Mouse (Mus musculus): ENCODE results near the gene Lmod3. TPM values are rescaled to one million over a fixed set of nuclear protein-coding genes. Genes with fewer than 3 reads are reported as not detected.

Gene Lmod3
- polyA plus RNA-seq, 2 experiments = 11.9 to 12.2 TPM

DNA sequence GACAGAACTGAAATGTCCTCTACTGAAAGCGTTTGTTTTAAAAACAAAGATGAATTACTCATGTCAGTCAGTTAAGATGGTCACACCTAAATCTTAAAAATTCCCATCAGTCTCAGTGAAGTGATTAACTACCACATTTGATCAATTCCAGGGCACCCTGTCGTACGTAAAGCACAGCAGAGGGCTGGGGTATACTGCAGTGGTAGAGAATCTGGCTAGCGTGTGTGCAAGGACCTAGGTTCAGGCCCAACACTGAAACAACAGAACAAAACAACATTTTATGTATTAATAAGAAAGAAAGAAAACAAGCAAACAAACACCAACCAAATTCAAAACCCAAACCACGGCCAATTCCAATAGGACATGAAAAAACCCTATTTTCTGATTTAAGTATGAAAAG is 33.8 kb upstream of the Lmod3 start:
- Histone ChIP-seq H3K4me3 (replicated peaks; ENCODE audit: low read length) (no peak overlapping the region), H3K9me3 (ENCODE audit: control insufficient read depth, low read length) (no peaks in the 10 kb centered on the region), H3K36me3 (ENCODE audit: control insufficient read depth, insufficient read depth, low read length) (no peaks in the 10 kb centered on the region), H3K27me3 (ENCODE audit: control insufficient read depth, insufficient read depth, low read length) (no peaks in the 10 kb centered on the region), H3K9ac (ENCODE audit: low read depth, low read length, severe bottlenecking) (no peak overlapping the region), H3K4me2 (replicated peaks; ENCODE audit: low read depth, low read length, severe bottlenecking) (no peak overlapping the region), H3K4me1 (ENCODE audit: control insufficient read depth, insufficient read depth, low read length) (peaks cover 5% of the 10 kb centered on the region), H3K27ac (replicated peaks; ENCODE audit: low read depth, low read length) (no peak overlapping the region)
- no peak for ATAC-seq (ENCODE audit: low FRiP score, low read depth)
- no peak for DNase-seq (ENCODE audit: low spot score)
- WGBS = 85% methylated on average over 5 of the region's 5 CpGs
- no peak for TF ChIP-seq POLR2A (IDR thresholded peaks at IDR 0.05; ENCODE audit: borderline replicate concordance, extremely low read depth, insufficient read depth, insufficient read length)

DNA sequence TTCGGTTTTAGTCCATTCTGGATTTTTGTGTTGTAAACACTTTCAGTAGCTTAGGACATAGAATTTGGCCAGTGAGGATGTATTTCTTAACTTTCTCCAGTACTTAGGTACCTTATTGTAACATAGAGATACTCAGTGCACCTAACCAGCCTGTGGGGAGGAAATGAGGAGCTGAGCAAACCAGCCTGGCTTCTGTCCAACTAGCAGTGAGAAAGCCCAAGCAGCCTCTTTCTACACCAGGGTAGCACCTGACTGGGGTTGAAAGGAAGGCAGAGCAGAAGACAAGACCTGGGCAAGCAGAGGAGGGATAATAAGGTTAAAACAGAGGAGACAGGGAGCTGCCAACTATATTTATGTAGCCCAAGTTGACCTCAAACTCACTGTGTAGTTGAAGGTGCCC is 31.1 kb upstream of the Lmod3 start:
- no peaks in the 10 kb centered on the region for H3K27me3 ChIP-seq (ENCODE audit: control insufficient read depth, insufficient read depth, low read length)

DNA sequence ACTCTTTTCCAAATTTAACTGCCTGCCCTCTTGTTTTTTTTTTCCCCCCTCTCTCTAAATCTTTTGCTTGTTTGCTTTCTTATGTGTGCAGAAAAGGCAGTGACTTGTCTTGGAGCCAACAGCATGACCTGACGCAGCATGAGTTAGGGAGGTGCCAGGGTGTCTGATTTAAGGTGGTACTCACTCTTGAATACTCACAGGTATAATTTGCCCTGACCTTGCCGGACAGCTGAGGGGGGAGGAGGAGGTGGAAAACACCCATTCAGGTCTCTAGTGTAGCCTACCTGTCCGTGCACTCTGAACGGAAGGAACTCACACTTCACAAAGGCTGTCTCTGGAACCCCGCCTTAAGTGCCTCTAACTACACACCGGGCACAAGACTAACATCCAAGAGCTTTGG is 26.3 kb upstream of the Lmod3 start:
- no peak overlapping the region for H3K27ac ChIP-seq (replicated peaks; ENCODE audit: low read depth, low read length)

More for the DNA sequence above, 31.1 kb upstream of the Lmod3 start:
- Histone ChIP-seq H3K4me2 (replicated peaks; ENCODE audit: low read depth, low read length, severe bottlenecking) (no peak overlapping the region), H3K4me1 (ENCODE audit: control insufficient read depth, insufficient read depth, low read length) (no peaks in the 10 kb centered on the region), H3K36me3 (ENCODE audit: control insufficient read depth, insufficient read depth, low read length) (no peaks in the 10 kb centered on the region), H3K27ac (replicated peaks; ENCODE audit: low read depth, low read length) (no peak overlapping the region), H3K9me3 (ENCODE audit: control insufficient read depth, low read length) (no peaks in the 10 kb centered on the region), H3K9ac (ENCODE audit: low read depth, low read length, severe bottlenecking) (no peak overlapping the region), H3K4me3 (replicated peaks; ENCODE audit: low read length) (no peak overlapping the region)
- 95% methylated on average over 1 of the region's 1 CpGs for WGBS
- DNase-seq (ENCODE audit: low spot score) = no peak
- no peak for ATAC-seq (ENCODE audit: low FRiP score, low read depth)
- TF ChIP-seq POLR2A (IDR thresholded peaks at IDR 0.05; ENCODE audit: borderline replicate concordance, extremely low read depth, insufficient read depth, insufficient read length) = no peak

DNA sequence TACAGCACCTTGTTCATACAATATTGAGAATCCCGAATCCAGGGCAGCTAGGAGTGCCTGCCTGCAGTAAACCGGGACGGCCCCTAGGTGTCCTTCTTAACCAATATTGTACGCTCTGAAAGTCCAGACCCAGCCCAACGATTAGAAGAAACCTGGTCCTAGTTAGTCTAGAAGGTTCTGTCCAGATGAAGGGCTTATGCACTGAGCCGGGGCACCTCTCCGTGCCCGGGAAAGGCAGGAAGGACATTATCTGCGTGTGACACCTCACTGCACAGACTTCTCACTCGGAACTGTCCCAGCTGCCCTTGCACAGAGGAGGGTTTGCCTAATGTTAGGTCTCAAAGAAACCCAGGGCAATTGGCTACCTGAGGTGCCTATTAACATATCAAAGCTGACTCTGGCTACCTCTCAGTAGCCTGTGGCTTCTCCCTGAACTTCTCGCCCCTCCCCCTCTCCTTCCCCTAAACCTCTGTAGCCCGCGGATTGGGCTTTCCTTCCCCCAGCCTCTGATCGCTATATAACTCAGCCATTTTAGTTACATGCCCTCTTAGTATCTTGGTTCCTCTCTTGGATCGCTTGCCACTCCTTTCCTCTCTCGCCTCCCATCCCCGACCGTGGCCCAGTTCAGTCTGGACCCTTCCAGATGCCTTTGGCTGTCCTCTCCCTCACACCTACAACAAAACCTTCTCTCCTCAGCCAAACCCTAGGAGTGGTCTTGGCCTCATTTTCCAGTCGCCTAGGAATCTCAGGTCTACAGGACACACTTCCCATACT is 25.6 kb upstream of the Lmod3 start:
- TF ChIP-seq POLR2A (IDR thresholded peaks at IDR 0.05; ENCODE audit: borderline replicate concordance, extremely low read depth, insufficient read depth, insufficient read length) = no peak
- Histone ChIP-seq H3K36me3 (ENCODE audit: control insufficient read depth, insufficient read depth, low read length) (no peaks in the 10 kb centered on the region), H3K27ac (replicated peaks; ENCODE audit: low read depth, low read length) (no peak overlapping the region), H3K9me3 (ENCODE audit: control insufficient read depth, low read length) (no peaks in the 10 kb centered on the region), H3K9ac (ENCODE audit: low read depth, low read length, severe bottlenecking) (0 out of 2 replicates have a peak overlapping the region, but pooled peaks have one; percentile 21), H3K27me3 (ENCODE audit: control insufficient read depth, insufficient read depth, low read length) (no peaks in the 10 kb centered on the region), H3K4me3 (replicated peaks; ENCODE audit: low read length) (peak overlapping the region; percentile 21), H3K4me2 (replicated peaks; ENCODE audit: low read depth, low read length, severe bottlenecking) (peak overlapping the region; percentile 48), H3K4me1 (ENCODE audit: control insufficient read depth, insufficient read depth, low read length) (0 out of 2 replicates have a peak, but pooled peaks cover 19% of the 10 kb centered on the region)
- 2% methylated on average over 19 of the region's 19 CpGs for WGBS
- ATAC-seq (ENCODE audit: low FRiP score, low read depth) = peak; percentile 82
- peak; percentile 87 for DNase-seq (ENCODE audit: low spot score)

More for the DNA sequence above, 26.3 kb upstream of the Lmod3 start:
- WGBS = 43% methylated on average over 6 of the region's 6 CpGs
- Histone ChIP-seq H3K27me3 (ENCODE audit: control insufficient read depth, insufficient read depth, low read length) (no peaks in the 10 kb centered on the region), H3K9me3 (ENCODE audit: control insufficient read depth, low read length) (no peaks in the 10 kb centered on the region), H3K36me3 (ENCODE audit: control insufficient read depth, insufficient read depth, low read length) (no peaks in the 10 kb centered on the region), H3K4me1 (ENCODE audit: control insufficient read depth, insufficient read depth, low read length) (0 out of 2 replicates have a peak, but pooled peaks cover 19% of the 10 kb centered on the region), H3K9ac (ENCODE audit: low read depth, low read length, severe bottlenecking) (no peak overlapping the region), H3K4me3 (replicated peaks; ENCODE audit: low read length) (no peak overlapping the region), H3K4me2 (replicated peaks; ENCODE audit: low read depth, low read length, severe bottlenecking) (no peak overlapping the region)
- no peak for DNase-seq (ENCODE audit: low spot score)
- TF ChIP-seq POLR2A (IDR thresholded peaks at IDR 0.05; ENCODE audit: borderline replicate concordance, extremely low read depth, insufficient read depth, insufficient read length) = no peak
- ATAC-seq (ENCODE audit: low FRiP score, low read depth) = no peak

DNA sequence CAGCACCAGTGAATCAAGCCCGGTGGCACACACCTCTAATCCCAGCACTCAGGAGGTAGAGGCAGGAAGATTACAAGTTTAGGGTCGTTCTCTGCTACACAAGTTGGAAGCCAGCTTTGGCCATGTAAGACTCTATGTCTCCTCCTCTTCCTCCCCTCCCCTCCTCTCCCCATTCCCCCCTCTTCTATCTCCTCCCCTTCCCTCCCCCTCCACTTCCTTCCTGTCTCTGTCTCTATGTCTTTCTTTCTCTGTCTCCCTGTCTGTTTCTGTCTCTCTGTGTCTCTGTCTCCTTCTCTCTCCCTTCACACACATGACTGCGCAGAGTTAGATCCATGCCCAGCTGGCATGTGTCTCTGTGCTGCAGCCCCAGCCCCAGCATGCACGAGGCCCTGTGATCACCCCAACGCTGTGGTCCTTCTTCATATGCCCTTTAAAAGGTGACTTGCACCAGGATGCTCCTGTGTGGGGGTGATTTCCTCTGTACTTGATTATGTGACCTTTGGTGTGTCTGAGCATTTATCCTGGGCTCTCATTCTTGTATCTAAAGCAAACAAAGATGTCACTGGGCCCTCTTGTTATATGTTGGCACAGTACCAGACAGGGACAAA is 24.4 kb upstream of the Lmod3 start:
- DNase-seq (ENCODE audit: low spot score) (no peak), ATAC-seq (ENCODE audit: low FRiP score, low read depth) (no peak)
- H3K9ac ChIP-seq (ENCODE audit: low read depth, low read length, severe bottlenecking) = no peak overlapping the region
- 0 out of 2 replicates have a peak, but pooled peaks cover 19% of the 10 kb centered on the region for H3K4me1 ChIP-seq (ENCODE audit: control insufficient read depth, insufficient read depth, low read length)
- TF ChIP-seq POLR2A (IDR thresholded peaks at IDR 0.05; ENCODE audit: borderline replicate concordance, extremely low read depth, insufficient read depth, insufficient read length) = no peak
- H3K36me3 ChIP-seq (ENCODE audit: control insufficient read depth, insufficient read depth, low read length) = no peaks in the 10 kb centered on the region
- no peak overlapping the region for H3K4me2 ChIP-seq (replicated peaks; ENCODE audit: low read depth, low read length, severe bottlenecking)
- no peak overlapping the region for H3K4me3 ChIP-seq (replicated peaks; ENCODE audit: low read length)
- no peaks in the 10 kb centered on the region for H3K9me3 ChIP-seq (ENCODE audit: control insufficient read depth, low read length)
- 63% methylated on average over 5 of the region's 5 CpGs for WGBS
- no peaks in the 10 kb centered on the region for H3K27me3 ChIP-seq (ENCODE audit: control insufficient read depth, insufficient read depth, low read length)
- no peak overlapping the region for H3K27ac ChIP-seq (replicated peaks; ENCODE audit: low read depth, low read length)
